Mouse (Mus musculus) heart, adult 2 months (tissue): ENCODE measurements around the gene Ap1g2. TPM values are rescaled to one million over a fixed set of nuclear protein-coding genes. Genes with fewer than 3 reads are reported as not detected.
A peak's percentile ranks its signal among the peaks of the same experiment; 100 is the strongest.

Experiments used
- DNase-seq, 2 experiments: peaks; one replicate each; pipeline ENCODE4 v3.0.0; 2021
- H3K27ac ChIP-seq: fragments of 200-600 bp; 2 replicates; pipeline ENCODE4 v1.8.1; 2022
- H3K27me3 ChIP-seq: fragments of 200-500 bp; 2 replicates; pipeline ENCODE4 v1.6.1; 2012; ENCODE audit warnings: mild to moderate bottlenecking, low read length, inconsistent platforms, mixed read lengths; ENCODE audit not compliant: control insufficient read depth, insufficient read depth
- H3K36me3 ChIP-seq: fragments of 200-500 bp; 2 replicates; pipeline ENCODE4 v1.6.1; 2012; ENCODE audit warnings: low read length, inconsistent platforms; ENCODE audit not compliant: control insufficient read depth, insufficient read depth
- H3K4me1 ChIP-seq: fragments of 200-500 bp; 2 replicates; pipeline ENCODE4 v1.6.1; 2011; ENCODE audit warnings: low read length; ENCODE audit not compliant: control insufficient read depth, insufficient read depth
- H3K4me3 ChIP-seq: fragments of 200-600 bp; 2 replicates; pipeline ENCODE4 v1.8.1; 2022
- H3K79me2 ChIP-seq: fragments of 200-500 bp; replicated peaks from 2 replicates; pipeline ENCODE4 v1.6.1; 2012; ENCODE audit warnings: mild to moderate bottlenecking, inconsistent platforms, low read length, moderate library complexity, mixed read lengths; ENCODE audit not compliant: control insufficient read depth, insufficient read depth
- H3K9ac ChIP-seq: fragments of 200-500 bp; 2 replicates; pipeline ENCODE4 v1.6.1; 2012; ENCODE audit warnings: low read depth, mild to moderate bottlenecking, control low read depth, inconsistent platforms, low read length, mixed read lengths
- CTCF ChIP-seq: fragments of 200-600 bp; IDR thresholded peaks from 2 replicates; pipeline ENCODE4 v1.8.1; 2022; ENCODE audit warnings: antibody characterized with exemption, mild to moderate bottlenecking, moderate library complexity
- EP300 ChIP-seq: fragments of 200-500 bp; IDR thresholded peaks from 2 replicates; pipeline ENCODE4 v1.6.1; 2011; ENCODE audit warnings: low read depth, low read length, control low read depth; ENCODE audit not compliant: insufficient read depth
- POLR2A ChIP-seq: fragments of 200-500 bp; IDR thresholded peaks from 2 replicates; pipeline ENCODE4 v1.6.1; 2011; ENCODE audit warnings: mild to moderate bottlenecking, low read depth, low read length, control low read depth; ENCODE audit not compliant: insufficient read depth
- WGBS: fragments of 180-500 bp; shearing (Covaris S2); methylation state at CpG from one replicate; pipeline ENCODE4 v1.1.7; 2018; 5-methylcytosine and 5-hydroxymethylcytosine counted together
- intact Hi-C: fragments of 180-260 bp; cut with DNase I; formaldehyde crosslinking; loops from one replicate; pipeline ENCODE4 v1.15.1; 2025
- polyA plus RNA-seq: library from polyadenylated mRNA; depleted of rRNA; stranded (reverse); fragments of >200 nt; gene quantifications from 2 replicates; pipeline ENCODE4 v1.2.3, GENCODE M21; 2012
- total RNA-seq, 2 experiments: library from RNA; stranded (reverse); gene quantifications; 2 replicates each; pipeline ENCODE4 v1.2.3; 2021

The Ap1g2 gene
- total and polyA plus RNA-seq, 3 experiments = 5.3 to 10.2 (median 5.6) TPM

DNA sequence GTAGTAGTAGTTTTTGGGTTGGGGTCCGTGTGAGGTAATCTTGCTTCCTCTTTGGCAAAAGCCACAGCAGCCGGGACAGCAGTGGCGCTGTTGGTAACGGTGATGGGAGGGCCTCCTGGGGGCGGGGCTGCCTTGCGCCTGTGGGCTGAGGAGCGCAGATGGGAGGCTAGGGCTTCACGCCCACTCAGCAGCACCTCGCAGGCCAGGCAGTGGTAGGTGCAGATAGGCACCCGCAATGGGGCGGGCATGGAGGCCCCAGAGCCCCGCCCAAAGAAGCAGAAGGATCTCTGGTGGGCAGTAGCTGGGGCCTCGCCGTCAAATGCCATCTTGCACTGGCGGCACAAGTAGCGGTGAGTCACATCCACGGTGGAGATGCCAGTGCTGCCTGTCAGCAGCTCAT is 43.8 kb downstream of the Ap1g2 start:
- Histone ChIP-seq H3K79me2 (no peaks in the 10 kb centered on the region), H3K27ac (no peak overlapping the region), H3K9ac (no peak overlapping the region), H3K4me3 (no peak overlapping the region), H3K27me3 (peaks cover 2% of the 10 kb centered on the region; the same call in 1 of the 2 replicates), H3K36me3 (no peaks in the 10 kb centered on the region), H3K4me1 (no peaks in the 10 kb centered on the region)
- intact Hi-C loops = no loop called here
- no peak for TF ChIP-seq EP300
- TF ChIP-seq POLR2A = no peak
- no peak for TF ChIP-seq CTCF
- no peak for DNase-seq
- WGBS = 37% methylated on average over 17 of the region's 17 CpGs

DNA sequence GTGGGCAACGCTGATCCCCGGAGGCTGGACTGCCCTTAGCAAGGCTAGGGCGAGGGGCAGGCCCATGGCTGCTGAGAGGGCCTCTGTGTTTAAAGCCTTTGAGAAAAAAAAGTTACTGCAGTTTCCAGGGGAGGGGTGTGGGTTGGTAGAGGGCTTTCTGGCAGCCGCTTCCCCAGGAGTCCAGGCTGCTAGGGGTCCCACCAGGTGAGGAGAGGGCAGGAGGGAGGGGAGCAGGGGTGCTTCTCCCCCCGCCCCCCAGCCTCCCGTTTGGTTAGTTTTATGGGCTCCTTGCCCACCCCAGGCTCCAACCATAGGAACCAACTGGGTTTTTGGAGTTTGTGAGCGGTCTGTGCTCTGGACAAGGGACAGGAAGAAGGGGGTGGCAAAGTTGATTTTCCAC is 44.5 kb downstream of the Ap1g2 start:
- Histone ChIP-seq H3K27me3 (peaks cover 2% of the 10 kb centered on the region; the same call in 1 of the 2 replicates), H3K27ac (no peak overlapping the region), H3K36me3 (no peaks in the 10 kb centered on the region), H3K9ac (no peak overlapping the region), H3K4me3 (no peak overlapping the region), H3K79me2 (no peaks in the 10 kb centered on the region), H3K4me1 (no peaks in the 10 kb centered on the region)
- intact Hi-C loops = no loop called here
- no peak for DNase-seq
- no peak for TF ChIP-seq EP300
- 80% methylated on average over 7 of the region's 7 CpGs for WGBS

DNA sequence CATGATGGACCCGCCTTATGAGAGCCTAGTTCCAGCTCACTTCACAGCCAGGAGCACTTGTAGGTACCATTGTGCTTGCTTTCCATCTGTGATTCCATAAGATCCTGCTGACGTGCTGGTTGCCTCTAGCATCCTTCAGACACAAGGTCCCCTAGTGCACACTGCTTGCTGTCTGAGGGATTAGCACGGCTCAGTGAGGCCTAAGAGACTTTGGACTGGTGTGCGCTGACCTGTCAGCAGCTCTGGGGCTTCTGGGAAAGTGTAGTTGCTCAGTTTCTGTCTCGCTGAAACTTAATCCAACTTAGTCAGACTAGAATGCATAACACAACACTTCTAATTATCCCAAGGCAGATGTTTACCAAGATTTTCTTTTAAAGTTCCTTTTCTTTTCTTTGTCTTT is 46.5 kb downstream of the Ap1g2 start:
- intact Hi-C loops = no loop called here
- no peak overlapping the region for H3K9ac ChIP-seq
- H3K4me3 ChIP-seq = no peak overlapping the region
- H3K36me3 ChIP-seq = no peaks in the 10 kb centered on the region
- H3K4me1 ChIP-seq = no peaks in the 10 kb centered on the region
- no peak for DNase-seq
- 74% methylated on average over 5 of the region's 5 CpGs for WGBS
- H3K27me3 ChIP-seq = peaks cover 2% of the 10 kb centered on the region; the same call in 1 of the 2 replicates
- no peak overlapping the region for H3K27ac ChIP-seq
- H3K79me2 ChIP-seq = no peaks in the 10 kb centered on the region
- TF ChIP-seq EP300 (no peak), CTCF (no peak), POLR2A (no peak)

DNA sequence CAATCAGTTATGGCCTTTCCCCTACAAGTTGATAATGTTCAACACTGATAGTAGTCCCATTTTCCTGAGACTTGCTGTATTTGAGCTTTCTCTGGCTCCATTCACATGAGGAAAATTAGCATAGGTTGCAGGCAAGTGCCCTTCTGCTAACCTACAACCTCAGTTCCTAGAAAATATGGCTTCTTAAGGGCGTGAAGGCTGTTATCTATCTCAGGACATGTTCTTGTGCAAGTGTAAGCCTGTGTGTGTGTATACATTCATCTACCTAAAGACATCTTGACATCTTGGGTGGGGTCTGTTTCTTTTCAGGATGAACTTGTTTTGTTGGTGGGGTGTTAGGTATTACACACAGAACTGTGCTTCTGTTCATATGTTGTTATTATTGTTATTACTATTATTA is 47.4 kb downstream of the Ap1g2 start:
- H3K4me1 ChIP-seq = no peaks in the 10 kb centered on the region
- H3K27me3 ChIP-seq = peaks cover 2% of the 10 kb centered on the region; the same call in 1 of the 2 replicates
- no peaks in the 10 kb centered on the region for H3K79me2 ChIP-seq
- DNase-seq = no peak
- no peak overlapping the region for H3K9ac ChIP-seq
- 70% methylated on average over 1 of the region's 1 CpGs for WGBS
- TF ChIP-seq POLR2A (no peak), CTCF (no peak), EP300 (no peak)
- H3K27ac ChIP-seq = no peak overlapping the region
- intact Hi-C loops = no loop called here
- H3K36me3 ChIP-seq = no peaks in the 10 kb centered on the region
- H3K4me3 ChIP-seq = no peak overlapping the region

- Histone ChIP-seq H3K9ac (no peak overlapping the region), H3K4me1 (no peaks in the 10 kb centered on the region), H3K4me3 (no peak overlapping the region), H3K79me2 (no peaks in the 10 kb centered on the region), H3K27ac (no peak overlapping the region), H3K36me3 (no peaks in the 10 kb centered on the region), H3K27me3 (no peaks in the 10 kb centered on the region)
- TF ChIP-seq CTCF (no peak), EP300 (no peak), POLR2A (no peak)
- DNase-seq = peak in 1 of 2 experiments; percentile 48
- 52% methylated on average over 11 of the region's 11 CpGs for WGBS
- intact Hi-C loops = no loop called here
These were observed 51.1 kb downstream of the Ap1g2 start for GRCm38 (mm10) chr14:55055167-55055834.

DNA sequence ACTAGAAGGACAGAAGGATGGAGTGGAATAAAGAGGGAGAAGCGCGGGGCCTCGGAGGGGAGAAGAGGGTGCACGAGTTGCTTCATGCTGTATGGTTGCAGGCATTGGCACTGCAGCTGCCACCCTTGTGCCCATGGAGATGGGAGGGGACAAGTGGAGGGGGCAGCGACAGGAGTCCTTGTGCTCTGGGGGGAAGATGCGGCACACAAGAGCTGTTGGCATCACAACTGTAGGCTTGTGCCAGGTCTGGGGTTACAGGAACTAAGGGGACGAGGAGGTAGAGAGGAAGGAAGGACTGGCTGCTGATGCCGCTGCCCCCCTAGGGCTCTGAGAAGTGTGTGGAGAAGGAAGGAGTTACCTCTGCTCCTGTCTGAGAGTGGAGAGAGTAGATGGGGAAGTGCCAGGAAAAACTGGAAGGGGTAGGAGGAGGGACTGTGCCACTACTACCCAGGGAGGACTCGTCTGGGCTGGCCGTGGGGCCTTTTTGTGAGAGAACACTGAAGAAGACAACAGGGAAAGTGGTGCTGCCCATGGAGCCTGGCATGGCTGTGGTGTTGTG is 52.1 kb downstream of the Ap1g2 start:
- Histone ChIP-seq H3K36me3 (no peaks in the 10 kb centered on the region), H3K79me2 (no peaks in the 10 kb centered on the region), H3K27me3 (no peaks in the 10 kb centered on the region), H3K4me1 (no peaks in the 10 kb centered on the region), H3K9ac (no peak overlapping the region), H3K4me3 (no peak overlapping the region), H3K27ac (no peak overlapping the region)
- no peak for DNase-seq
- TF ChIP-seq POLR2A = no peak
- no peak for TF ChIP-seq EP300
- 70% methylated on average over 10 of the region's 10 CpGs for WGBS
- intact Hi-C loops = no loop called here
